Mouse (Mus musculus) ES-E14 (cell line): ENCODE measurements around the gene Adam8. TPM values are rescaled to one million over a fixed set of nuclear protein-coding genes. Genes with fewer than 3 reads are reported as not detected.

ENCODE experiments used
- DNase-seq: peaks from one replicate; pipeline ENCODE4 v3.0.0-alpha.2; 2013; ENCODE audit warnings: low read depth, low spot score
- H3K27ac ChIP-seq: 2 replicates; pipeline ENCODE4 v1.5.1; 2012; ENCODE audit warnings: low read depth, mild to moderate bottlenecking, low read length, moderate library complexity, mixed read lengths; ENCODE audit not compliant: poor library complexity, insufficient read depth, severe bottlenecking
- H3K36me3 ChIP-seq: 2 replicates; pipeline ENCODE4 v1.6.1; 2012; ENCODE audit warnings: mild to moderate bottlenecking, low read length, moderate library complexity, mixed read lengths; ENCODE audit not compliant: control insufficient read depth, poor library complexity, insufficient read depth, severe bottlenecking
- H3K4me1 ChIP-seq, 2 experiments: fragments of 150-350 bp in 1 of 2; sonication (generic) in 1 of 2; 2 replicates each; pipeline ENCODE4 v1.6.1; 2012; ENCODE audit warnings: low read length in 2 of 2, mild to moderate bottlenecking in 1 of 2, mixed read lengths in 1 of 2; ENCODE audit not compliant: control insufficient read depth in 2 of 2, insufficient read depth in 2 of 2, poor library complexity in 1 of 2
- H3K4me3 ChIP-seq, 2 experiments: fragments of 150-350 bp in 1 of 2; sonication (generic) in 1 of 2; 2 replicates each; pipeline ENCODE4 v1.5.1; 2012; ENCODE audit warnings: low read length in 2 of 2, low read depth in 1 of 2, mild to moderate bottlenecking in 1 of 2, mixed read lengths in 1 of 2; ENCODE audit not compliant: insufficient read depth in 1 of 2, poor library complexity in 1 of 2, severe bottlenecking in 1 of 2
- H3K9ac ChIP-seq: 2 replicates; pipeline ENCODE4 v1.6.1; 2012; ENCODE audit warnings: low read depth, mild to moderate bottlenecking, low read length, mixed read lengths; ENCODE audit not compliant: poor library complexity, insufficient read depth, severe bottlenecking
- H3K9me3 ChIP-seq: fragments of 150-350 bp; sonication (generic); 2 replicates; pipeline ENCODE4 v1.6.1; 2012; ENCODE audit warnings: low read depth, mild to moderate bottlenecking, low read length; ENCODE audit not compliant: control insufficient read depth, insufficient read depth
- CHD2 ChIP-seq: IDR thresholded peaks from 2 replicates; pipeline ENCODE4 v1.6.1; 2014; ENCODE audit warnings: mild to moderate bottlenecking, low read depth, low read length, inconsistent platforms
- HCFC1 ChIP-seq: IDR thresholded peaks from 2 replicates; pipeline ENCODE4 v1.6.1; 2012; ENCODE audit warnings: low read length, inconsistent platforms, borderline replicate concordance; ENCODE audit not compliant: insufficient read depth
- MAFK ChIP-seq: IDR thresholded peaks from 2 replicates; pipeline ENCODE4 v1.6.1; 2014; ENCODE audit warnings: mild to moderate bottlenecking, low read depth, low read length, inconsistent platforms; ENCODE audit not compliant: insufficient read depth
- ZC3H11A ChIP-seq: IDR thresholded peaks from 2 replicates; pipeline ENCODE4 v1.6.1; 2012; ENCODE audit warnings: low read depth, mild to moderate bottlenecking, inconsistent platforms, low read length, borderline replicate concordance
- in situ Hi-C, 2 experiments: fragments of 600-800 bp; cut with MboI; formaldehyde crosslinking; loops; one replicate each; pipeline ENCODE4 v1.15.1; 2025; ENCODE audit warnings: low sequenced_read_pairs in 2 of 2, inconsistent platforms in 1 of 2; ENCODE audit not compliant: unreplicated experiment in 2 of 2
- total RNA-seq: library from RNA; depleted of rRNA; stranded (reverse); fragments of 300-350 nt; gene quantifications from 2 replicates; pipeline ENCODE4 v1.2.3, GENCODE M21; 2012; rRNA removed

The Adam8 gene
- total RNA-seq, 1 experiment, result 8.3 TPM

- peak overlapping the region; percentile 63 for H3K27ac ChIP-seq
- no peak for DNase-seq
Observed at GRCm38 (mm10) chr7:139937138-139937537, 55.2 kb downstream of the Adam8 start.

GRCm38 (mm10) chr7:139936705-139937104, 55.7 kb downstream of the Adam8 start:
- Histone ChIP-seq H3K9ac (no peak overlapping the region), H3K4me3 (peak overlapping the region in 1 of 2 experiments; percentile 14; a peak in 1 of 4 replicates), H3K36me3 (no peaks in the 10 kb centered on the region), H3K4me1 (peaks cover 3 to 25% of the 10 kb centered on the region in 2 experiments; a peak in 3 of 4 replicates), H3K27ac (peak overlapping the region; percentile 63), H3K9me3 (no peaks in the 10 kb centered on the region)
- no peak for DNase-seq
- in situ Hi-C loops, result no loop called here
- TF ChIP-seq HCFC1, result no peak

More at GRCm38 (mm10) chr7:139937138-139937537, 55.2 kb downstream of the Adam8 start:
- peak overlapping the region in 1 of 2 experiments; percentile 14; a peak in 1 of 4 replicates for H3K4me3 ChIP-seq
- in situ Hi-C loops, result no loop called here
- TF ChIP-seq CHD2 (0 out of 2 replicates have a peak, but pooled peaks have one; percentile 25), MAFK (no peak)
- no peaks in the 10 kb centered on the region for H3K36me3 ChIP-seq
- H3K9me3 ChIP-seq, result no peaks in the 10 kb centered on the region
- H3K4me1 ChIP-seq, result peaks cover 3 to 29% of the 10 kb centered on the region in 2 experiments; a peak in 3 of 4 replicates
- no peak overlapping the region for H3K9ac ChIP-seq

GRCm38 (mm10) chr7:139930732-139931131, 61.6 kb downstream of the Adam8 start:
- TF ChIP-seq MAFK (no peak), CHD2 (no peak), ZC3H11A (peak; percentile 7; the same call in 1 of the 2 replicates)
- H3K27ac ChIP-seq, result no peak overlapping the region
- H3K4me3 ChIP-seq, result no peak overlapping the region
- no peaks in the 10 kb centered on the region for H3K9me3 ChIP-seq
- DNase-seq, result peak; percentile 58
- H3K36me3 ChIP-seq, result peaks cover 2% of the 10 kb centered on the region; the same call in 1 of the 2 replicates
- H3K9ac ChIP-seq, result no peak overlapping the region
- in situ Hi-C loops, result no loop called here
- H3K4me1 ChIP-seq, result 0 out of 4 replicates have a peak, but pooled peaks cover 0 to 3% of the 10 kb centered on the region in 2 experiments

Other genes starting within 250 kb of the Adam8 start
- 0.45 TPM in 1 of 2 replicates, not detected in the other for gene Adgra1, start 158.4 kb downstream of the Adam8 start, total RNA-seq
- 2.3 and 5.3 TPM in 2 replicates for gene Kndc1, start 97.9 kb downstream of the Adam8 start, total RNA-seq
- gene Utf1, start 48.8 kb downstream of the Adam8 start, total RNA-seq, result 147 and 174 TPM in 2 replicates
- gene 6430531B16Rik, start 13.8 kb downstream of the Adam8 start, total RNA-seq, result 1.8 TPM in 2 replicates
- 27.1 and 29.6 TPM in 2 replicates for gene Zfp511, start 43.8 kb upstream of the Adam8 start, total RNA-seq
- gene Tubgcp2, start 44.1 kb upstream of the Adam8 start, total RNA-seq, result 28.1 and 29.0 TPM in 2 replicates
- gene Msx3, start 56.5 kb upstream of the Adam8 start, total RNA-seq, result 0.16 and 0.27 TPM in 2 replicates
- gene Caly, start 90.0 kb upstream of the Adam8 start, total RNA-seq, result 0.26 TPM in 1 of 2 replicates, not detected in the other
- gene Prap1, start 100.8 kb upstream of the Adam8 start, total RNA-seq, result 0.49 TPM in 1 of 2 replicates, not detected in the other
- gene Fuom, start 109.9 kb upstream of the Adam8 start, total RNA-seq, result 6.6 and 11.9 TPM in 2 replicates
- 9.1 and 15.5 TPM in 2 replicates for gene Paox, start 123.2 kb upstream of the Adam8 start, total RNA-seq
- gene Echs1, start 123.9 kb upstream of the Adam8 start, total RNA-seq, result 47.0 and 58.3 TPM in 2 replicates
- 21.0 and 23.0 TPM in 2 replicates for gene Mtg1, start 145.0 kb upstream of the Adam8 start, total RNA-seq
- 0.27 and 0.48 TPM in 2 replicates for gene Sprn, start 162.3 kb upstream of the Adam8 start, total RNA-seq
- gene Olfr522, start 172.2 kb upstream of the Adam8 start, total RNA-seq, result not detected in 2 replicates
- gene Olfr523, start 180.7 kb upstream of the Adam8 start, total RNA-seq, result not detected in 2 replicates
- gene Olfr524, start 213.4 kb upstream of the Adam8 start, total RNA-seq, result not detected in 2 replicates
- gene Cd163l1, start 225.7 kb upstream of the Adam8 start, total RNA-seq, result not detected in 2 replicates